In the genomic region with DNA sequence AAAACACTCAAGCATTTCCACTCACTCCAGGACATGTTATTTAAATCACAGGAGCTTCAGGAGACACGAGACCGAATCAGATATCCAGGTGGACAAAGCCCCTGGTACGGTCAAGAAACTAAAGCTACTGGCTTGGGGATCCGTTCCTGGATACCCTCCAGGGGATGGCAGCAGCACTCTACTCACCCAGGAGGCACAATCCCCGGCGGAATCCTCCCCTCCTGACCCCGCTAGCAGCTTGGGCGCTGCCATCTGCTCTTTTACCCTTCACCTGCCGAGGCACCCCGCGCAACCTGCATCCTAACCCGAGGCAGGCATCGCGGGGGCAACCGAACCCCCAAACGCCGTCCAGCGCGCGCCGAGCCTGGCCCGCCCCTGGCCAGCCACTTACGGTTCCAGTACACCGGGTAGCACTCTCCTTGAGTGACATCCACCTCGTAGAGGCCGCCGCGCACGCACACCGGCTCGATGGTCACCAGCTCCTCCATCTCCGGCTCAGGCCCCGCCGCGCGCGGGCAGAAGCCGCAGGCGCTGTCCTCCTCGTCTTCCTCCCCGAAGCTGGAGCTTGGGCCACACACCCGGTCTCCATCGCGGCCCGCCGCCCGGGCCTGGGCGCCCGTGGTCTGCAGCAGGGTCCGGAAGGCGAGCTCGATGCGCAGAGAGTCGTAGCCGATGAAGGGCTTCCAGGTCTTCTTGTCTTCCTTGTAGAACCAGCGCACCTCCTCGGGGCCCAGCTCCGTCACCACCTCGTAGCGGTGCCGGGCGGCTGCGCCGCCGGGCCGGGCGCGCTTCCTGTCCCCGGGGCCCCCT, we compare ENCODE assay signal across 8 mouse cellular contexts. TPM values are rescaled to one million over a fixed set of nuclear protein-coding genes. Genes with fewer than 3 reads are reported as not detected.
A peak's percentile ranks its signal among the peaks of the same experiment; 100 is the strongest.
DNase-seq lines count a peak whose midpoint lies in the region; ATAC-seq lines count a peak whose summit lies in the region.

No protein-coding gene starts in this region.

- no peaks in the 10 kb centered on the region for H3K27me3 ChIP-seq in heart, embryonic 12.5 days (replicated peaks)
- H3K27me3 ChIP-seq in kidney, embryonic 16.5 days (ENCODE audit: insufficient read depth, low read length): no peaks in the 10 kb centered on the region
- H3K27me3 ChIP-seq in liver, embryonic 13.5 days: no peaks in the 10 kb centered on the region
- no peaks in the 10 kb centered on the region for H3K27me3 ChIP-seq in neural tube, embryonic 11.5 days (ENCODE audit: control insufficient read depth, insufficient read depth, low read length)
- H3K27me3 ChIP-seq in stomach, embryonic 16.5 days (ENCODE audit: control insufficient read depth, insufficient read depth, low read length): no peaks in the 10 kb centered on the region

- H3K4me3 ChIP-seq in heart, embryonic 12.5 days: peak overlapping the region; percentile 85
- H3K4me3 ChIP-seq in kidney, embryonic 16.5 days (ENCODE audit: low read length): peak overlapping the region; percentile 85
- H3K4me3 ChIP-seq in liver, embryonic 13.5 days (replicated peaks): peak overlapping the region; percentile 98
- peak overlapping the region; percentile 84 for H3K4me3 ChIP-seq in neural tube, embryonic 11.5 days (ENCODE audit: low read depth, low read length)
- peak overlapping the region; percentile 82 for H3K4me3 ChIP-seq in stomach, embryonic 16.5 days (replicated peaks; ENCODE audit: low read length)

- H3K9ac ChIP-seq in heart, embryonic 12.5 days: peak overlapping the region; percentile 89
- peak overlapping the region; percentile 90 for H3K9ac ChIP-seq in kidney, embryonic 16.5 days (replicated peaks; ENCODE audit: low read length)
- H3K9ac ChIP-seq in liver, embryonic 13.5 days: peak overlapping the region; percentile 98
- H3K9ac ChIP-seq in neural tube, embryonic 11.5 days (ENCODE audit: low read length): peak overlapping the region; percentile 90
- peak overlapping the region; percentile 87 for H3K9ac ChIP-seq in stomach, embryonic 16.5 days (ENCODE audit: low read length)

- peak; percentile 12; the same call in 1 of the 2 replicates for ATAC-seq in erythroblast, adult 5-6 weeks (replicated peaks; ENCODE audit: low FRiP score, poor library complexity, severe bottlenecking)
- ATAC-seq in heart, embryonic 12.5 days (ENCODE audit: insufficient number of reproducible peaks, low FRiP score): peak; percentile 40
- peak; percentile 65 for ATAC-seq in kidney, embryonic 16.5 days (ENCODE audit: low FRiP score, low TSS enrichment)
- ATAC-seq in liver, embryonic 13.5 days (ENCODE audit: low read depth): peak; percentile 16
- ATAC-seq in neural tube, embryonic 11.5 days (ENCODE audit: insufficient read depth, low FRiP score, low TSS enrichment): peak; percentile 63
- peak; percentile 15 for ATAC-seq in stomach, embryonic 16.5 days (ENCODE audit: insufficient read depth, low FRiP score)

- no peaks in the 10 kb centered on the region for H3K36me3 ChIP-seq in heart, embryonic 12.5 days
- H3K36me3 ChIP-seq in kidney, embryonic 16.5 days (ENCODE audit: insufficient read depth, low read length): no peaks in the 10 kb centered on the region
- peaks cover 3% of the 10 kb centered on the region; the same call in 1 of the 2 replicates for H3K36me3 ChIP-seq in liver, embryonic 13.5 days
- no peaks in the 10 kb centered on the region for H3K36me3 ChIP-seq in neural tube, embryonic 11.5 days (ENCODE audit: control insufficient read depth, insufficient read depth, low read length)
- H3K36me3 ChIP-seq in stomach, embryonic 16.5 days (ENCODE audit: control insufficient read depth, insufficient read depth, low read length): no peaks in the 10 kb centered on the region

- peak; percentile 79 for DNase-seq in A20 (ENCODE audit: low read depth, low spot score)
- DNase-seq in adrenal gland, postnatal 4 days (ENCODE audit: low spot score in 2 of 2): peak; percentile 11 to 31
- DNase-seq in liver, embryonic 13.5 days: peak; percentile 44
- DNase-seq in neural tube, embryonic 11.5 days (ENCODE audit: low spot score): peak; percentile 65

- no peaks in the 10 kb centered on the region for H3K9me3 ChIP-seq in heart, embryonic 12.5 days (replicated peaks)
- no peaks in the 10 kb centered on the region for H3K9me3 ChIP-seq in kidney, embryonic 16.5 days (ENCODE audit: low read length)
- H3K9me3 ChIP-seq in liver, embryonic 13.5 days (replicated peaks): no peaks in the 10 kb centered on the region
- H3K9me3 ChIP-seq in neural tube, embryonic 11.5 days (ENCODE audit: control insufficient read depth, low read length): no peaks in the 10 kb centered on the region
- H3K9me3 ChIP-seq in stomach, embryonic 16.5 days (replicated peaks; ENCODE audit: control insufficient read depth, low read length): no peaks in the 10 kb centered on the region

- peak overlapping the region; percentile 74 for H3K4me2 ChIP-seq in heart, embryonic 12.5 days
- peak overlapping the region; percentile 81 for H3K4me2 ChIP-seq in kidney, embryonic 16.5 days (replicated peaks; ENCODE audit: low read depth, low read length)
- H3K4me2 ChIP-seq in liver, embryonic 13.5 days: peak overlapping the region; percentile 88
- H3K4me2 ChIP-seq in neural tube, embryonic 11.5 days (ENCODE audit: low read depth): peak overlapping the region; percentile 70
- H3K4me2 ChIP-seq in stomach, embryonic 16.5 days (ENCODE audit: low read depth, low read length): peak overlapping the region; percentile 90

- H3K27ac ChIP-seq in heart, embryonic 12.5 days (ENCODE audit: poor library complexity, severe bottlenecking): peak overlapping the region; percentile 95
- H3K27ac ChIP-seq in kidney, embryonic 16.5 days (ENCODE audit: low read length): peak overlapping the region; percentile 93
- H3K27ac ChIP-seq in liver, embryonic 13.5 days: peak overlapping the region; percentile 94
- H3K27ac ChIP-seq in neural tube, embryonic 11.5 days (ENCODE audit: low read depth, low read length): peak overlapping the region; percentile 95
- peak overlapping the region; percentile 96 for H3K27ac ChIP-seq in stomach, embryonic 16.5 days (ENCODE audit: low read length)

- whole genome bisulfite sequencing in heart, embryonic 12.5 days: under 1% methylated on average over 69 of the region's 69 CpGs
- WGBS in kidney, embryonic 16.5 days: under 1% methylated on average over 64 of the region's 69 CpGs
- WGBS in liver, embryonic 13.5 days (ENCODE audit: insufficient replicate concordance): 1% methylated on average over 63 of the region's 69 CpGs
- WGBS in neural tube, embryonic 11.5 days: under 1% methylated on average over 62 of the region's 69 CpGs
- WGBS in stomach, embryonic 16.5 days: under 1% methylated on average over 69 of the region's 69 CpGs

- H3K4me1 ChIP-seq in heart, embryonic 12.5 days (replicated peaks): peaks cover 36% of the 10 kb centered on the region
- peaks cover 16% of the 10 kb centered on the region for H3K4me1 ChIP-seq in kidney, embryonic 16.5 days (ENCODE audit: insufficient read depth, low read length)
- H3K4me1 ChIP-seq in liver, embryonic 13.5 days (replicated peaks): peaks cover 67% of the 10 kb centered on the region
- peaks cover 7% of the 10 kb centered on the region; the same call in 1 of the 2 replicates for H3K4me1 ChIP-seq in neural tube, embryonic 11.5 days (ENCODE audit: control insufficient read depth, insufficient read depth, low read length)
- H3K4me1 ChIP-seq in stomach, embryonic 16.5 days (ENCODE audit: control insufficient read depth, insufficient read depth, low read length): peaks cover 15% of the 10 kb centered on the region; the same call in 1 of the 2 replicates

RNA-seq across cellular contexts. Expression of gene Ddhd1, which starts 0.9 kb away (rescaled TPM):
- total RNA-seq in adrenal gland, postnatal 4 days (2021): 10 to 100 TPM; 17.5 to 24.2 TPM
- total RNA-seq in erythroblast, adult 5-6 weeks (2015; ENCODE audit: low replicate concordance): 42.1 and 42.8 TPM in 2 replicates
- total RNA-seq in erythroblast, adult 5-6 weeks (2017; ENCODE audit: low replicate concordance): 89.2 and 151 TPM in 2 replicates
- 12.6 and 16.3 TPM in 2 replicates for polyA plus RNA-seq in heart, embryonic 12.5 days (2016; fragmentation: Nextera tagmentation; extraction: Ambion mirVana)
- 4.7 and 7.3 TPM in 2 replicates for polyA plus RNA-seq in kidney, embryonic 16.5 days (2015; fragmentation: Nextera tagmentation; extraction: Ambion mirVana)
- 6.6 and 6.8 TPM in 2 replicates for polyA plus RNA-seq in liver, embryonic 13.5 days (2015; fragmentation: Nextera tagmentation; extraction: Ambion mirVana)
- 13.9 and 17.0 TPM in 2 replicates for polyA plus RNA-seq in neural tube, embryonic 11.5 days (2014; fragmentation: Nextera tagmentation; extraction: Ambion mirVana)
- 4.3 and 5.2 TPM in 2 replicates for polyA plus RNA-seq in stomach, embryonic 16.5 days (2015; fragmentation: Nextera tagmentation; extraction: Ambion mirVana)

Comparison
In these comparisons a context has a peak if more than half of its experiments do, and no peak if none do; other contexts are left out.
1. Peak in every context shown above with its lines: DNase-seq, ATAC-seq, H3K4me3 ChIP-seq and H3K27ac ChIP-seq.
2. DNase-seq: peak in every context shown above with its lines; median percentile 79 in A20; 65 in neural tube, embryonic 11.5 days; 44 in liver, embryonic 13.5 days; 21 in adrenal gland, postnatal 4 days.
3. ATAC-seq: peak in every context shown above with its lines; median percentile 65 in kidney, embryonic 16.5 days; 63 in neural tube, embryonic 11.5 days; 40 in heart, embryonic 12.5 days; 16 in liver, embryonic 13.5 days; 15 in stomach, embryonic 16.5 days; 12 in erythroblast, adult 5-6 weeks.